Mouse (Mus musculus): ENCODE results near the gene Mapk8ip1. TPM values are rescaled to one million over a fixed set of nuclear protein-coding genes. Genes with fewer than 3 reads are reported as not detected.
"Not testable (repeated sequence)": the region's sequence is repeated elsewhere in the genome, so short reads cannot be mapped to it uniquely, and the experiment has no call there.

Gene Mapk8ip1
- polyA plus RNA-seq, 1 experiment = 288 TPM

DNA sequence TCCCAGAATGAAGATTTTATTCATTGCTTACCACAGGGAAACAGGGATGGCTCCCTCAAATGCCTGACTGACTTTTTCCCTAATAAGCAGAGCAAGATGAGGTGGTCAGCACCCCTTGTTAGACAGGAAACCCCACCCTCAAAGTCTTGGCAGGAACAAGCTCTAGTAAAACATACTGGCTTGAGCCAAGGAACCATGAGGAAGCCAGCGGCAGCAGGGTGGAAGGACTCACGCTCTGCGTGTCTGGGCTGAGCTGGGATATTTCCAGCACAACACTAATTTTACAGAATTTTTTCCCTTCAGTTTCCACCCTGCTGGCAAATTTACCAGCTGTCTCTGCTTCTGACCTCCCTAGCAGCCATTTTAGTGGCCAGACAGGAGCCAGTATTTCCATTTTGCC is 25.4 kb upstream of the Mapk8ip1 start:
- DNase-seq (ENCODE audit: extremely low spot score in 1 of 2, low spot score in 1 of 2) = no peak

DNA sequence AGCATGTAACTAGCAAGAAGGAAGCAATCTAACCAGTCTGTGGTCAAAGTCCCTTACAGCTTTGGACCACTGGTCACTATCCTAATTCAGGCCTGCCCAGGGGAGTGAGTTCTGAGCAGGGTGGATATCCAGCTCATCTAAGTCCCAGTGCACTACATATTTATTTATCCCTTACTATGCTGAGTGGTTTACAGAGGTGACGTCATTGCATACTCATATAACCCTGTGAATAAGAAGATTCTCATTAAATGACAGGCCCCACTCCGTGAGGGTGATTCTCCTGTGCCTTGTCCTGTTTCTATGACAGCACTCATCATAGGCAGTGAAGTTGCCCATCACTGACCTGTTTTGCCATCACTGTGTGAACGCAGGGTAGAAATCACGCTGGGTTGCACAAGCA is 24.3 kb upstream of the Mapk8ip1 start:
- no peak for DNase-seq (ENCODE audit: extremely low spot score in 1 of 2, low spot score in 1 of 2)

DNA sequence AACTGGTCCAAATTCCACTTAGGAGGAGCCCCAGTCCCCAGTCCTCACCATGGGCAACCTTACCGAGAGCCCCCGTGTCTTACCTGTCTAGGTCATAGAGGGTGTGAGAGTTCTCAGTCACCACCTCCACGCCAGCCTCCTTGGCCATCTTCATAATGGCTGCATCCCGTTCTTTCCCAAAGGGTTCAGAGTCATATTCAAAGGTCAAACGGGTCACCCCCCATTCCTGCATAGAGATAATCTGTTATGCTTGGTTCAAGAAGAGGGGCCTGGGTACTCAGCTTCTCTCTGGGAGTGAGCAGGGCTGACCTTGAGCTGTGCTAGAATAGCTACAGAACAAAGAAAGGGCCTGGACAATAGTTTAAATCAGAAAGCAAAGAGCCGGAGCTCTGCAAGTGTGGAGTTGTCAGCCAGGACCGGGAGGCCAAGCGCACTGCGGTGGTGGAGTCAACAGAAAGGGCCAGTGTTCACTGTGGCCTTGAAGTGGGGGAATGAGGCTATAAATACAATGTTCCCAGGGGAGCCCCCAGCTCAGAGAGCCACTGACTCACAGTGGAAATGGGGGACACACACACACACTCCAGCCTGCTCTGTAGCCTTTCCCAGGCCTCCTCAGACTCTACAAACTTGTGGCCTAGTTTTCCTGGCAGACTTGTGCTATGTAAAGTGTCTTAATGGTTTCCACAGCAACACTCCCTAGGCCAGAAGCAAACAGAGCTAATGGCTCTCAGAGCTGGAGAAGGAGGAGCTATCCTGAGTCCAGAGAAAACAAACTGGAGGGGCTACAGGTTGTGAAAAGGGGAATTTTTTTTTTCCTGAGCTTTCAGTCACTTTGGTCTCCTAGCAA is 23.6 kb upstream of the Mapk8ip1 start:
- peak; percentile 69 to 76 for DNase-seq (ENCODE audit: extremely low spot score in 1 of 2, low spot score in 1 of 2)

- DNase-seq (ENCODE audit: extremely low spot score in 1 of 2, low spot score in 1 of 2) = peak; percentile 82 to 92
These were observed 22.8 kb upstream of the Mapk8ip1 start for GRCm38 (mm10) chr2:92423702-92424461.

GRCm38 (mm10) chr2:92423156-92423555 is 22.1 kb upstream of the Mapk8ip1 start:
- DNase-seq (ENCODE audit: extremely low spot score in 1 of 2, low spot score in 1 of 2) = no peak

DNA sequence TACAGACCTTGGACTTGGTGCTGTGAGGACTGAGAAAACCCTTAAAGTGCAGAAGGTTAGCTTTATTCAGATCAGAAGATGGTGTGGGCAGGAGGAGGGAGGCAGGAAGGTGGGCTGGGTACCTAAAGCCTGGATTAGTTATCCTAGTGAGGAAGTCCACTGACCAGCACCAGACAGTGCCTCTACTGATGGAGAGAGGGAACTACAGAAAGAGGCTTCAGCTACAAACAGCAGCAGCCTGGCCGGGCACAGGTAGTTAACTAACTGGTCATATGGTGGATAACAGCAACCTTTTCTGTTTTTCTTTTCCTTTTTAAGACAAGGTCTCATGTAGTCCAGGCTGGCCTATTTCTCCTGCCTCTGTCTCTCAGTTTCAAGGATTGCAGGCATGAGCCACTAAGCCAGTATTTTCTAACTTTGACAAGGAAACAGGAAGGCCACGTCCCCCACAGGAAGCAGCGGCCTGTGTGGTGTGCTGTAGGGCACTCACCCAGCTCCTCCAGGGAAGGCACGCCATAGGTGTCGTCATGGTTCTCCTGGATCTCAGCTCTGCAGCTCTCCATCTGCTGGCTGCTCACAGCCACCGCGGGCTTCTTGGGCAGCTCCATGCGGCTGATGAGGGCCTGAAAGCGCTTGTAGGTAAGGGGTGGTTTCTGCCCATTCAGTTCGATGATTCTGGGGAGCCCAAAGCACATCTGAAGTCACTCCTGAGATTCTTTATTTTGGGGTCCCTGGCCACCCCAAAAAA is 21.5 kb upstream of the Mapk8ip1 start:
- DNase-seq (ENCODE audit: extremely low spot score in 1 of 2, low spot score in 1 of 2) = no peak

DNA sequence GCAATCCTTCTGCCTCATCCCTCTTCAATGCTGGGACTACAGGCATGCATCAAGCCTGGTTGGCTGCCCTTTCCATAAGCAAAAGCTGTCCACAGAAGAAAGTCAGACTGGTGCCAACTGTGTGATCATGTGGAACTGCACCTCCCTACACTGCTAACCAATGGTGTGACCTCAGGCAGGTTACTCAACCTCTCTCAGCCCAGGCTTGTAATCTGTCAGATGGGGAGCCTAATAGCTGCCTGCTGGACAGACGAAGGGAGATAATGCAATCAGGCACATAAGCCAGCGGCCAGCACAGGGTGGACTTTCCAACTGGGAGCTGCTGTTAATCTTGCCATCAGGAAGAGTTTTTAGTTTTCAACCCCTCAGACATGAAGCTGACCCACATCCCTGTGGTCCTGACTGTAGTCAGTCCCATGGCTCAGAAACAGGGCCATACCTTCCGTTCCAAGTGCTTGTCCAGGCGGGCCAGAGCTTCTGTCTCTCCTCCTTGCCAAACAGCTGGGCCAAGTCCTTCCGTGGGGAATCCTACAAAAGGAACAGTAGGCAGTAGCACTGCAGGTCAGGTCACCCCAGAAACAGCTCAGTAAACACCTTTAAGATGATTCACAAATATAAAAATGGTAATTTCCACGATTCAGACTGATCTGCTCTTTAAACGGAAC is 20.8 kb upstream of the Mapk8ip1 start:
- DNase-seq (ENCODE audit: extremely low spot score in 1 of 2, low spot score in 1 of 2) = no peak

GRCm38 (mm10) chr2:92411705-92412104 is 10.6 kb upstream of the Mapk8ip1 start:
- no peak for DNase-seq (ENCODE audit: extremely low spot score in 1 of 2, low spot score in 1 of 2)

- no peak for DNase-seq (ENCODE audit: extremely low spot score in 1 of 2, low spot score in 1 of 2)
These were observed 7.4 kb upstream of the Mapk8ip1 start for GRCm38 (mm10) chr2:92408309-92409045.

DNA sequence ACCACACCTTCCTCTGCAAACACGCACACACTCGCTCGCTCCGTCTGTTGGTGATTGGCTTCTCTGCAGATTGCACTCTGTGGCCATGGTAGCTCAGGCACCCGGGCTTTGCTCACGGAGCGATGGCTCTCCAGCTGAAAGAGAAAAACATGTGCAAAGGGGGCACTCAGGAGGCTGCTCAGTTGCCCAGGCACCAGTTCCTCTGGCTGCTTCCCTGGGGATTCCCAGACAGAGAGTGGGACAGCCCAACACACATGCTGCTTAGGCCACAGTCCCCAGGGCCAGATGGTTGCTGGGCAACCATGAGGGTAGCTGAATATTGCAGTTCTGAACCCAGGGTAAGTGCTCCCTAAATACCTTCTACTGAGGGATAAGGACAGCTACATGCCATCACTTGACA is 4.6 kb upstream of the Mapk8ip1 start:
- DNase-seq (ENCODE audit: extremely low spot score in 1 of 2, low spot score in 1 of 2) = no peak

- DNase-seq (ENCODE audit: extremely low spot score in 1 of 2, low spot score in 1 of 2) = no peak
These were observed 3.7 kb upstream of the Mapk8ip1 start for GRCm38 (mm10) chr2:92404737-92405136.

DNA sequence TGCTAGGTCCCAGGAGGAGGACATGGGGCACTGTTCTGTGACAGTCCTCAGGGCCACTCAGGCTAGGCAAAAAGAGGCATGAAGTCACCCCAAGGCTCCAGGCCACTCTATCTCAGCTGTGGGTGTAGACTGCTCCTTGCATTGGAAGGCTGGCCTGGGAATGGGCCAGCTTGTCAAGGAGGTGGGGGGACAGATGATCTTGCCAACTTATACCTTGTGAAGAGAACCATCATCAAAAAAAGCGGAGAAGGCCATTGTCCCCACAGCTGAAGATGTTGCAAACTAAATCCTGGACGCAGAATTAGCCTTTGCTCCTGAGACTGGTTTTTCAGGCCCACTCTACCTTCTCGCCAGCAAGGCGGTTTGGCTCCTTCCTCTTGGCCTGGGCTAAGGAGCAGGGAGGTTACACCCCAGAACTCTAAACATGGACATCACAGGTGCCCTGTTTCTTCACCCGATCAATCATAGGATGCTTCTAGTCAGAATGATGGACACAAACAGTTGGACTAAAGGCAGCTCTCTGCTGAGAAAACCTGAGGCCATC is 2.8 kb upstream of the Mapk8ip1 start:
- no peak for DNase-seq (ENCODE audit: extremely low spot score in 1 of 2, low spot score in 1 of 2)

DNA sequence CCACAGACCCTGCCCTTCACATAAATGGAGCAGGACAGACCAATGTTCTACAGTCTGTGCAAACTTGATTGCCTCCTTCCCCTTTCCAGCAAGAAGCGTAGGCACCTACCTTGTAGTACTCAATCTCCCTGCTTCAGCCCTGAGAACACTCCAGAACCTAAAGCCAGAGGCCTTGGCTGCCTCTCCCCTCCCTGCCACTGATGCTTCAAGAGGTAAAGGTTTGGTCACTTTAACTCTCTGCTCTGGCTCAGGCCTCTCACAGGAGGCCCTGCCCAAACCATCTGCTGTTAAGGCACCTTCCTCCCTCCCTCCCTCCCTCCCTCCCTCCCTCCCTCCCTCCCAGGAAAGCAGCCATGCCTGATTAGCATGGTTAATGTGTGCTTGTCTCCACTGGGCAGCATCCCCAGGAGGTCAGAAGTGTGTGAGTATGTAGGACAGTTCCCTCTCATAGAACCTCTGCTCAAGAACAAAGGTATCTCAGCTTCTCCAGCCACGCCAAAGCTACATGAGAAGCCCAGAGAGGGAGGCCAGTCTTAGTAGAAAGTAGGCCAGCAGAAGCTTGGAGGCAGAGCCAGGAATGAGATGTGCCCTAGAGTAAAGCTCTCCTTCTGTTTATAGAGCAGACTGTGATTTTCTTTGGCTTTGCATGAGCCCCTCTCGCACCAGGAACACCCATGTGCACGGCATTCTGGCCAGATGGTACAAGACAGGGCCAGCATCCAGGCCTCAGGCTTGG is 1.7 kb upstream of the Mapk8ip1 start:
- no peak for DNase-seq (ENCODE audit: extremely low spot score in 1 of 2, low spot score in 1 of 2)

DNA sequence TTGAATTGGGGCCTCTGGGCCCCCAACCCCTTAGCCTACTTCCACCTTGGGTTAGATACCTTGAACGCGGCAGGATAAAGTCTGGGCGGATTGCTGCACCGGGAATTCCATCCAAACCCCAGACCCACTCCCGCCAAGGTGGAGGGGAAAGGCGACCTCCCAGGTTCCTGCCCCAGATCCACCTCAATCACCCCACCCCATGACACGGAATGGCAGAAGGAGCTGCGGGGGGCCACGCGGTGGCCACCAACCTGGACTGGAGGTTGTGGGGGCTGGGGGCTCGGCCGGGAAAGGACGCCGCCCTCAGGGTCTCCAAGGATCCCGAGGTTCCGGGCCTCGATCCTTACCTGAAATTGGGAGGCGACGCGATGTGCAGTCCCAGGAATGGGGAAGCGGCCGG is 381 bp downstream of the Mapk8ip1 start:
- no peak for DNase-seq (ENCODE audit: extremely low spot score in 1 of 2, low spot score in 1 of 2)

- not testable (repeated sequence) for DNase-seq (ENCODE audit: extremely low spot score in 1 of 2, low spot score in 1 of 2)
These were observed 1.2 kb downstream of the Mapk8ip1 start for GRCm38 (mm10) chr2:92399877-92400276.

DNA sequence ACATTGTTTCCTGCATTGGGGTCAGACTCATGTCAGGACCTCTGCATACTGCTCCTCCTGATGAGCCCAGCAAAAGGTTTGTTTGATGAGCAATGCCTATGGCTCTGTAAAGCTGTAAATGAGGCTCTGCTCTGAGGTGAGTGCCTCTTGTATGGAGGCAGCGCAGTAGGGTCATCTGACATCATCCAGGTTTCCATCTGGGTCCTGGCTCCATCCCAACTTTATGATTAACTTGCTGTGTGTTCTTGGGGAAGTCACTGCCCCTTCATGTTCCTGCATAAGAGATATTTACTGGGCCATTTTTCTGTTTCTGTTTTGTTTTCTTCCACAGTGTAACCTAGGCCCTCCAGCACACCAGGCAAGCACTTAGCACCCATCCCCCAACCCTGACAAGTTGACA is 3.6 kb downstream of the Mapk8ip1 start:
- no peak for DNase-seq (ENCODE audit: extremely low spot score in 1 of 2, low spot score in 1 of 2)

DNA sequence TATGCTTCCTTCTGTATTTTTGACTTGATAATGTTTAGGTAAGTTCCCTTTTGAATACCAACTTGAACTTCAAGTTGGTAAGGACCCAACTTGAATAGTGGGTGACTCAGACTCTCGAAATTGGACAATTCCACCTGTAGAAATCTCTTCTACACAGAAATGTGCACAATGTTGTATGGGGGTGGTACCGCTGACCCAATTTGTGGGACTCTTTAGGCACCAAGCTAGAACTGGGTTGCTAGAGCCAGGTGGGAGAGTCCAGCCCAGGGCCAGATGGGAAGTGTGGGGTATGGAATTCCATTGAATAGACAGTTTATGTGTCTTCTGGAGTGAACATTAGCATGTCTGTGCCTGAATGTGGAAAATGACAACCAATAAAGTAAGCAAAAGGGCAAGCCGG is 5.5 kb downstream of the Mapk8ip1 start:
- no peak for DNase-seq (ENCODE audit: extremely low spot score in 1 of 2, low spot score in 1 of 2)

GRCm38 (mm10) chr2:92392318-92393264 is 8.5 kb downstream of the Mapk8ip1 start:
- DNase-seq (ENCODE audit: extremely low spot score in 1 of 2, low spot score in 1 of 2) = no peak
